Mouse (Mus musculus): ENCODE measurements around the gene Zfp442.
"Not testable (repeated sequence)": the region's sequence is repeated elsewhere in the genome, so short reads cannot be mapped to it uniquely, and the experiment has no call there.

The Zfp442 gene

DNA sequence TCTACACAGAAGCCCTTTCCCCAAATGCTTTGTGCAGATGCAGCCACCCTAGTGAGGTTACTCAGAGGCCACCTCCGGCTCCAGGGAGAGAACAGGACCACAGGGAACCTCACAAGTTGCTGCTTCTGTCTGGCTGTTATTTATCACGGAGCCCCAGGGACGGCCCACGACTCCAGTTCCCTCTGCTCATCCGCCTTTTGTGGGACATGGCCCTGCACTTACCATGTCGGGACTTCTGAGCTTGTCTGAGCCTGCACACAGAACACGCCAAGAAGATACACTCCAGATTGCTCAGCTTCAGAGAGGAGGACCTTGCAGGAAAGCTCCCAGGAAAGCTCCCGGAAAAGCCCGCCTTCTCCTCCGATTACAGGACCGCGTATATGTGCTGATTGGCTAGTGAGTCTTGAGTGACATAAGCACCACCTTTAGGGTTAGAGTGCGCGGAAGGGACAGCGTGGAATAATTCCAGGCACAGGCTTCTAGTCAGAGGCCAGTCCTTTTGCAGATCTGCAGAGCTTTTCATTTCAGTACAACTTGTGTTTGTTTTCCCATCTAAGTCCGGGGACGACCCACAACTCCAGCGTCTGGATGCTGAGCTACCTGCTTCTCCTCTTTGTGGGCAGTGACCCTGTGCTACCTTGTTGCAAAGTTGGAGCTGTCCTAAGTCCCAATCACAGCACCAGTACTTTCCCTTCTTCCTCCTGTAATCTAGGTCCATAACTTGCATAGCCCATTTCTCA lies at the start of gene Zfp442:
TSS of gene Zfp442 (minus strand) at position 307 of the 740 bp plus-strand sequence.
- in situ Hi-C loops (cut with MboI), result not testable (repeated sequence)

DNA sequence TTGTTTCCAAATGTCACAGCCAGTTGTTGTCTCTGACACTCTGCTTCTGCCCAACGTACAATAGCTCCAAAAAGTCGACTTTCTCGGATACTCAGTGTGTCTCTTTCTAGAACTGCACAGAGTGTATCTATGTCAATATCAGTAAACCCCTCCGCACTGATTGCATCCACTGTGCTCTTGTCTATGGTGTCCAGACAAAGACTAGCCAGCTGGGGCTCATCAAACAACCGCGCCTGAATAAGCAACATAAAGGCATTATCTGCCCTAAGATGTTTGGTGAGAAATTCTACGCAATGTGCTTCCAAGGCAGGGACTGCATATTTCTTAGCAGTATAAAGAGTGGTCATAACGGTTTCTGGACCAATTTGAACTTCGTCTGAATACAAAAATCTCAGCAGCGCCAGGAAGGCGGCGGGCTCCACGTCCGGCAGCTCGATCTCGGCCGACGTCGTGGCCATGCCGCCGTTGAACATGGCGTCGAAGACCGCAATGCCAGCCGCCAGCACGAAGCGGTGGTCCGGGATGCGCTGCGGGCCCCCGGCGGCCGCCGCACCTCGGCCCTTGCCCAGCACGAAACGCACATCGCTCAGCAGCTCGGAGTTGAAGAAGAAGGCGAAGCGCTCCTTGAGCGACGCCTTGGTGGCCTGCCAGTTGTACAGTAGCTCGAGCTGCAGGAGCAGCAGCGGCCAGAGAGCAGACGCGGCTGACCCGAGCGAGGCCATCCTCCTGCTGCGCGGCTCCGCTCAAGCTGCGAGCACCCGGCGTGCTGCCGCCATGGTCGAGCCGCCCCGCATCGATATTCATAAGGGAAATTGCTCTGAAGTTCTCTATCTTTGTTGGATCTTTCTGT lies 49.1 kb upstream of the Zfp442 start:
- in situ Hi-C loops (cut with MboI), result not testable (repeated sequence)

DNA sequence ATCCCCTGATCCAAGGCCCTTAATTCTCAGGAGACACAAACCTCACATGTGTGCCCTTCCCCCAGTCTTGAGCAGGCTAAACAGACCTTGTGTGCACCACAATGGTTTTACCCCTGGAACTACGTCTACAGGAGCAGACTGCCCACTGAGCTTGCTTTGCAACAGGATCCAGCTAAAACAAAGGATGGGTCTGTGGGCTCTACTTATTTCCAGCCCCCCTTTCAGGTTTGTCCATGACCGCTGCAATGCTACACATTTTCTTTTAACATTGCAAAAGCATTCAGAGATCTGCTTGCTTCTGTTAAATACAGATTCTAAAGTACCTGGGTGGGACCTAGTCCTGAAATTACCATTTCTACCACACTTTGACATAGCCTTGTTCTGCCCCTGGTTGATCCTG lies 41.7 kb upstream of the Zfp442 start:
- in situ Hi-C loops (cut with MboI), result no loop called here

DNA sequence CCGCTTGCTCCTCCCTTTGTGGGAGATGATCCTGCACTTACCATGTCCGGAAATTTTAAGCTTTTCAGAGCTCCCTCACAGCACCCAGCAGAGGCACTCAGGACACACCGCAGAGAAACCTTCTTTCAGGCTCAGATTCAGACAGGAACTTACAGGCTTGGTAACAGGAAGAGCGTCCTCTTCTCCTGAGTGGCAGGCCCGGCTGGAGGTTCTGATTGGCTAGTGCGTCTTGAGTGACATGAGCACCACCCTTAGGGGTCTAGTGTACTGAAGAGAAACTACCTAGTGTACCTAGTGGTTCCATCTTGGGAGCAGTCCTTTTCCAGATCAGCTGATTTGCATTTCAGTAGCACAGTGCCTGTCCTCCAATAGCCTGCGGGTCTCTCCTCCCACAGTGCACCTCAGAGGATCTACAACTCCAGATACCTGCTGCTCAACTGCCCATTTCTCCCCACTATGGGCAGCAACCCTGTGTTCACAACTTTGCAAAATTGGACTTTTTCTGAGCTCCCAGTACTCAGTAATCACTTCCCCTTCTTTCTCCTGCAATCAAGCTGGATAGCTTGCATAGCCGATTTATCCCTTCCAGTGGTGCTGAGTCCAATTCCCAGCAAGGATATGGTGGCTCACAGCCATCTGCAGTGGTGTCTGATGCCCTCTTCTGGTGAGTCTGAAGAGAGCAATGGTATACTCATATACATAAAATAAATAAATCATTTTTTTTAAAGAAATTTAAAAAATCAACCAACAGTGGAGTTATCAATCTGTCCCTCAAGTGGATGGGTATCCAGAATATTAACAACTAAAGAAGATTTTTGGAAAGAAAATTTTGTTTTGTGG lies 33.9 kb upstream of the Zfp442 start, which contains the start of gene Zfp345:
TSS of gene Zfp345 (minus strand) at position 153 of the 840 bp plus-strand sequence.
- in situ Hi-C loops (cut with MboI), result not testable (repeated sequence)

DNA sequence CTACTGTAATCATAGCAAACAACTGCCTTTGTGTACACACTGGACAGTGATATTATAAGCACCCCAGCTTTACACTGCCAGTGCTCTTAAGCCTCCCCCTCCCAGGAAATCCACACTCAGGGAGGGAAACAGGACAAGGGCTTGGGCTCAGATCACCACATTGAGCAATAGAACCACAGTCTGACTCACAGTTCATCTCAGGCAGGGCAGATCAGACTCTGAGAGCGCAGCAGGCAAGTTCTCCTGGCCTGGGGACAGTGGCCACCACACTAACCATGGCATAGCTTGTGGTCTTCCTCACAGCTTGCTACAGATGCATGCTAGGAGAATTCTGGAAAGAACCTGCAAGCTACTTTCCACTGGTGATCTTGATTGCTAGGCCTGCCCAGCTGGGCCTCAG lies 12.2 kb downstream of the Zfp442 start:
- in situ Hi-C loops (cut with MboI), result not testable (repeated sequence)

DNA sequence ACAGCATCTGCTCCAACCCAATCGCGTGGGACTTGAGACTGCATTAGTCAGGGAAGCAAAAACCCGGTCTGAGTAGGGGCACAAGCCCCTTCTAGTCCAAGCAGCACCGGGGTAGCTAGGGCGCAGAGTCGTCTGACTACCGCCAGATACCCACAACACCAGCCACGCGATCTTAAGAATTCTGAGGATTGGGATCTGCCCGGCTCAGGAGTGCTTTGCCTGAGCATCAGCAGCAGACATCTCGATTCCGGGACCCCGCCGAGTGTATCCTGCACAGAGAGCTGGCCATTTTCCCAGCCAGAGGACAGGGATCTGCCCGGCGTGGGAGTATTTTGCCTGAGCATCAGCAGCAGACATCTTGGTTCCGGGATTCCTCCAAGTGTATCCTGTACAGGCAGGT lies 39.1 kb downstream of the Zfp442 start:
- in situ Hi-C loops (cut with MboI), result not testable (repeated sequence)

DNA sequence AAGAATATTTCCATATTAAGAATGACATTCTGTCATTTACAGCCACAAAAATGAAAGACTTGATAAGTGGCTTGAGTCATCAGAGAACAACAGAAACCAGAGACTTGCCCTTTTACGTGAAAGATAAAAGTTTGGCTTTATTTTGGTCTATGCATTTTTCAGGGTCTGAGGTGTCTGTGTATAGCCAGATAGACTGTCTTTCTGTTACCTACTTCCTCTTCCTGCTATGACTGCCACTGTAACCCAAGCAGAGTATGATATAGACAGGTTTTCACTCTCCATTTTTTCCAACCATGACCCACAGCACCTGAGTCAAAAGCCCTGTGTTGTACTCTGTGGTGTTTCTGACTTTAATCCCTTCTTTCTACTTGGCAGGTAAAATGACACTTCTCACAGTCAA lies 61.1 kb downstream of the Zfp442 start:
- in situ Hi-C loops (cut with MboI), result no loop called here

DNA sequence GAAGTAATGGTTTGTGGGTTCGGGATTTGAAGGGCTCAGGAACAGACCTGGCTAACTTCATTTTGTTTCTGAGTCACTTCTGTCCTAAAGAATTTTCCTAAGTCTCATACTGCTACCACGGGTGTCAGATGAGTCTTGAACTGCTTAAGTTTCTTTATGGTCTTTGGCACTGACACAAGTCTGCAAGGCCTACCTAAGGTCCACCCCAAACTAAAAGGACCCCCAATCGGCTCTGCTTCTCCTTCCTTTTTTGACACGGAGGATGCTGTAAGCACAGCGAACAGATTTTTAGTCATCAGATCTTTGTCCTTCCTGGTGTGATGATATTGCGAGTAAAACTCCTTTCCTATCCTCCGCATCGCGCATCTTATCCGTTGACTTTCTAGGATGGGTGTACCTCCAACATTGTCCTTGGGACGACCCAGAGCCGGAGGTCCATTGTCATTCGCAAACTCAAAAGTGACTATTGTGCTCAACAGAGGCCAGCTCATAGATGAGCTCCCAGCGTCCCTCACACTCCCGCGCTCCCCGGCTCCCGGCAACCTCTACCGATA lies 65.7 kb downstream of the Zfp442 start:
- in situ Hi-C loops (cut with MboI), result not testable (repeated sequence)

DNA sequence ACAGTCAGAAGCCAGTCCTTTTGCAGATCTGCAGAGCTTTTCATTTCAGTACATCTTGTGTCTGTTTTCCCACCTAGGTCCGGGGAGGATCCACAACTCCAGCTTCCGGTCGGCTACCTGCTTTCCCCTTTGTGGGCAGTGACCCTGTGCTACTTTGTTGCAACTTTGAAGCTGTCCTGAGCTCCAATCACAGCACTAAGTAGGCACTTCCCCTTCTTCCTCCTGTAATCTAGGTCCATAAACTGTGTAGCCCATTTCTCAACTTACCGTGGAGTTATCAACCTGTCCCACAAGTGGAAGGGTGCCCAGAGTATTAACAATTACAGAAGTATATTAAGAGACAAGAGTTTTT lies 88.4 kb downstream of the Zfp442 start:
- in situ Hi-C loops (cut with MboI), result no loop called here

DNA sequence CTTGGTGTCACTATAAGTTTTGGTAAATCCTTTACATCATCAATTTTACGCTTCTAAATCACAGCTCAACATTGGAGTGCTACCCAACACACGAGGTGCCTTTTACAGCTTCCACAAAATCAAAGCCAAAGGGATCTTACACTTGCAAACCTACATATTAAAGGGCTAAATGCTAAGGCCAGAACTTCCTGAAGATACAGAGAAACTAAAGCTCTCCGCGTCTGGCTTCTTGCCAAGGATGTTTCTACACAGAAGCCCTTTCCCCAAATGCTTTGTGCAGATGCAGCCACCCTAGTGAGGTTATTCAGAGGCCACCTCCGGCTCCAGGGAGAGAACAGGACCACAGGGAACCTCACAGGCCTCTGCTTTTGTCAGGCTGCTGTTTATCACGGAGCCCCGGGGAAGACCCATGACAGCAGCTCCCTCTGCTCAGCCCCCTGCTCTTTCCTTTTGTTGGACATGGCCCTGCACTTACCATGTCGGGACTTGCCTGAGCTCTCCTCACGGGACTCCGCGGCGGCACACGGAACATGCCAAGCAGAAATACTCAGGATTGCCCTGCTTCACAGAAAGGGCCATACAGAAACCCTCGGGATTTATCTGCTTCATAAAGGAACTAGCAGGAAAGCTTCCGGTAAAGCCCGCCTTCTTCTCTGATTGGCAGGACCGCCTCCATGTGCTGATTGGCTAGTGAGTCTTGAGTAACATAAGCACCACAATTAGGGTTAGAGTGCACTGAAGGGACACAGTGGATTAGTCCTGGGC lies 89.0 kb downstream of the Zfp442 start, which contains the start of gene 3300002I08Rik:
TSS of gene 3300002I08Rik (minus strand) at position 653 of the 765 bp plus-strand sequence.
- in situ Hi-C loops (cut with MboI), result not testable (repeated sequence)

All from mature B cell (primary cell).